Mouse (Mus musculus) olfactory bulb, adult 2 months (tissue): Measurements from ENCODE around the gene Tcf15. TPM values are rescaled to one million over a fixed set of nuclear protein-coding genes. Genes with fewer than 3 reads are reported as not detected.

Experiments
- H3K27ac ChIP-seq: fragments of 200-500 bp; 2 replicates; pipeline ENCODE4 v1.5.1; 2012; ENCODE audit warnings: low read depth, low read length; ENCODE audit not compliant: insufficient read depth
- H3K4me1 ChIP-seq: fragments of 200-500 bp; 2 replicates; pipeline ENCODE4 v1.6.1; 2012; ENCODE audit warnings: low read length; ENCODE audit not compliant: control insufficient read depth, insufficient read depth
- H3K4me3 ChIP-seq: fragments of 200-500 bp; 2 replicates; pipeline ENCODE4 v1.5.1; 2012; ENCODE audit warnings: mild to moderate bottlenecking, low read depth, low read length, moderate library complexity; ENCODE audit not compliant: insufficient read depth
- CTCF ChIP-seq: fragments of 200-500 bp; IDR thresholded peaks from 2 replicates; pipeline ENCODE4 v1.5.1; 2012; ENCODE audit warnings: low read depth, mild to moderate bottlenecking, low read length, moderate library complexity; ENCODE audit not compliant: insufficient read depth
- POLR2A ChIP-seq: fragments of 200-500 bp; IDR thresholded peaks from 2 replicates; pipeline ENCODE4 v1.6.1; 2012; ENCODE audit warnings: mild to moderate bottlenecking, low read depth, low read length, moderate library complexity; ENCODE audit not compliant: insufficient read depth
- WGBS: fragments of 180-500 bp; shearing (Covaris S2); methylation state at CpG from one replicate; pipeline ENCODE4 v1.1.7; 2018; 5-methylcytosine and 5-hydroxymethylcytosine counted together
- polyA plus RNA-seq: library from polyadenylated mRNA; stranded (reverse); fragments of >200 nt; gene quantifications from 2 replicates; pipeline ENCODE4 v1.2.4, GENCODE M21; 2012; ENCODE audit warnings: low replicate concordance; ENCODE audit not compliant: missing spikeins, insufficient read depth, insufficient read length

The Tcf15 gene
- polyA plus RNA-seq, 1 experiment, result not detected

GRCm38 (mm10) chr2:152149891-152150290 is 6.5 kb downstream of the Tcf15 start:
- WGBS, result 34% methylated on average over 4 of the region's 4 CpGs

GRCm38 (mm10) chr2:152150373-152150772 is 7.0 kb downstream of the Tcf15 start:
- TF ChIP-seq CTCF (no peak), POLR2A (no peak)
- Histone ChIP-seq H3K4me3 (no peak overlapping the region), H3K27ac (no peak overlapping the region), H3K4me1 (no peaks in the 10 kb centered on the region)
- WGBS, result 75% methylated on average over 6 of the region's 6 CpGs

More at GRCm38 (mm10) chr2:152149891-152150290, 6.5 kb downstream of the Tcf15 start:
- Histone ChIP-seq H3K27ac (no peak overlapping the region), H3K4me3 (no peak overlapping the region), H3K4me1 (no peaks in the 10 kb centered on the region)
- TF ChIP-seq CTCF (no peak), POLR2A (no peak)

- WGBS, result 68% methylated on average over 3 of the region's 3 CpGs
These were observed 10.0 kb downstream of the Tcf15 start for GRCm38 (mm10) chr2:152153361-152153760.

GRCm38 (mm10) chr2:152155414-152156208 is 12.2 kb downstream of the Tcf15 start:
- H3K27ac ChIP-seq, result no peak overlapping the region
- no peak for TF ChIP-seq CTCF
- no peak for TF ChIP-seq POLR2A
- WGBS, result 42% methylated on average over 7 of the region's 7 CpGs

More at GRCm38 (mm10) chr2:152153361-152153760, 10.0 kb downstream of the Tcf15 start:
- no peak overlapping the region for H3K4me3 ChIP-seq
- no peak overlapping the region for H3K27ac ChIP-seq
- TF ChIP-seq POLR2A (no peak), CTCF (no peak)
- H3K4me1 ChIP-seq, result peaks cover 4% of the 10 kb centered on the region; the same call in 1 of the 2 replicates

GRCm38 (mm10) chr2:152156471-152156870 is 13.1 kb downstream of the Tcf15 start:
- no peak for TF ChIP-seq POLR2A
- TF ChIP-seq CTCF, result no peak
- no peak overlapping the region for H3K4me3 ChIP-seq
- no peak overlapping the region for H3K27ac ChIP-seq
- 88% methylated on average over 6 of the region's 6 CpGs for WGBS
- peaks cover 4% of the 10 kb centered on the region; the same call in 1 of the 2 replicates for H3K4me1 ChIP-seq

More at GRCm38 (mm10) chr2:152155414-152156208, 12.2 kb downstream of the Tcf15 start:
- Histone ChIP-seq H3K4me3 (no peak overlapping the region), H3K4me1 (peaks cover 4% of the 10 kb centered on the region; the same call in 1 of the 2 replicates)

- Histone ChIP-seq H3K27ac (no peak overlapping the region), H3K4me1 (peaks cover 4% of the 10 kb centered on the region; the same call in 1 of the 2 replicates), H3K4me3 (no peak overlapping the region)
- whole genome bisulfite sequencing, result 85% methylated on average over 1 of the region's 1 CpGs
- TF ChIP-seq POLR2A, result no peak
- TF ChIP-seq CTCF, result no peak
These were observed 16.1 kb downstream of the Tcf15 start for GRCm38 (mm10) chr2:152159487-152159886.

GRCm38 (mm10) chr2:152166257-152166656 is 22.9 kb downstream of the Tcf15 start:
- 94% methylated on average over 6 of the region's 6 CpGs for WGBS
- TF ChIP-seq POLR2A (no peak), CTCF (no peak)

GRCm38 (mm10) chr2:152167851-152168290 is 24.5 kb downstream of the Tcf15 start:
- Histone ChIP-seq H3K4me1 (peaks cover 4% of the 10 kb centered on the region), H3K4me3 (no peak overlapping the region), H3K27ac (no peak overlapping the region)
- no peak for TF ChIP-seq POLR2A
- TF ChIP-seq CTCF, result no peak
- 24% methylated on average over 8 of the region's 8 CpGs for WGBS

More at GRCm38 (mm10) chr2:152166257-152166656, 22.9 kb downstream of the Tcf15 start:
- no peak overlapping the region for H3K27ac ChIP-seq
- peaks cover 4% of the 10 kb centered on the region for H3K4me1 ChIP-seq
- no peak overlapping the region for H3K4me3 ChIP-seq

GRCm38 (mm10) chr2:152169377-152169776 is 26.0 kb downstream of the Tcf15 start:
- Histone ChIP-seq H3K27ac (no peak overlapping the region), H3K4me3 (no peak overlapping the region), H3K4me1 (peaks cover 4% of the 10 kb centered on the region)
- WGBS, result 100% methylated on average over 1 of the region's 1 CpGs
- TF ChIP-seq POLR2A (no peak), CTCF (no peak)
